Mouse (Mus musculus) forebrain, embryonic 11.5 days (tissue): ENCODE results near the gene Smg8. TPM values are rescaled to one million over a fixed set of nuclear protein-coding genes. Genes with fewer than 3 reads are reported as not detected.
"Not testable (repeated sequence)": the region's sequence is repeated elsewhere in the genome, so short reads cannot be mapped to it uniquely, and the experiment has no call there.

Experiments used
- ATAC-seq: fragments of 200-750 bp; cut with Nextera tagmentation; replicated peaks from 2 replicates; pipeline ENCODE4 v1.8.0; 2017; ENCODE audit warnings: moderate TSS enrichment; ENCODE audit not compliant: low FRiP score
- DNase-seq: peaks from one replicate; pipeline ENCODE4 v3.0.0-alpha.2; 2017; ENCODE audit warnings: low spot score
- H3K27ac ChIP-seq: fragments of 300-500 bp; sonication (generic); 2 replicates; pipeline ENCODE4 v1.5.1; 2014; ENCODE audit warnings: low read depth, low read length
- H3K27me3 ChIP-seq: fragments of 300-500 bp; sonication (generic); 2 replicates; pipeline ENCODE4 v1.6.1; 2014; ENCODE audit warnings: mild to moderate bottlenecking, low read length, mixed read lengths; ENCODE audit not compliant: control insufficient read depth, insufficient read depth
- H3K36me3 ChIP-seq: fragments of 300-500 bp; sonication (generic); 2 replicates; pipeline ENCODE4 v1.6.1; 2014; ENCODE audit warnings: mild to moderate bottlenecking, low read length, moderate library complexity, mixed read lengths; ENCODE audit not compliant: control insufficient read depth, insufficient read depth
- H3K4me1 ChIP-seq: fragments of 300-500 bp; sonication (generic); replicated peaks from 2 replicates; pipeline ENCODE4 v1.6.1; 2014; ENCODE audit warnings: low read length, mixed read lengths; ENCODE audit not compliant: control insufficient read depth, insufficient read depth
- H3K4me2 ChIP-seq: fragments of 300-500 bp; sonication (generic); 2 replicates; pipeline ENCODE4 v1.6.1; 2014; ENCODE audit warnings: low read depth, mild to moderate bottlenecking, low read length, moderate library complexity, mixed read lengths; ENCODE audit not compliant: severe bottlenecking
- H3K4me3 ChIP-seq: fragments of 300-500 bp; sonication (generic); 2 replicates; pipeline ENCODE4 v1.5.1; 2014; ENCODE audit warnings: low read depth, low read length
- H3K9ac ChIP-seq: fragments of 300-500 bp; sonication (generic); 2 replicates; pipeline ENCODE4 v1.6.1; 2014; ENCODE audit warnings: low read length
- H3K9me3 ChIP-seq: fragments of 300-500 bp; sonication (generic); 2 replicates; pipeline ENCODE4 v1.6.1; 2016; ENCODE audit warnings: low read length, mixed read lengths; ENCODE audit not compliant: control insufficient read depth
- WGBS: fragments of 180-500 bp; shearing (Covaris S2); extraction: QIAGEN DNeasy Blood & Tissue Kit; methylation state at CpG from one replicate; pipeline ENCODE4 v1.1.7; 2014; 5-methylcytosine and 5-hydroxymethylcytosine counted together
- polyA plus RNA-seq: library from polyadenylated mRNA; unstranded; fragments of >200 nt; fragmentation: Nextera tagmentation; extraction: Ambion mirVana; gene quantifications from 2 replicates; pipeline ENCODE4 v1.2.1, GENCODE M21; 2014

The Smg8 gene
- polyA plus RNA-seq, 1 experiment from 2014 or later, result 28.3 TPM

DNA sequence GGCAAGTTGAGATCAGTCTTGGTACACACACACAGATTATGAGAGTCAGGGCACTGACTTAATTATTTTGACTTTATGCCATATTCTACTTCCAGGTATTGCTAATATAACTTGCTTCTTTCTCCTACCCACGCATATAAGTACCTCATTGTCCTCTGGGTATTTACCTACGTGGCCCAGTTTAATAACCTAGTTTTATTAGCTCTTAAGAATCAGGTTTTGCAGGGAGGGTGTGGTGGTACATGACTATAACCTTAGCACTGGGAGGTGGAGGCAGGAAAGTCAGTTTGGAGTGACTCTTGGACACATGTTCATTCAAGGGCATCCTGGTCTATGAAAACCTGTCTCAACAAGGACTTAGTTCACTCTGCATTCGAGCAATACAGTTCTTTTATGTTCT, 24.5 kb downstream of the Smg8 start:
- WGBS, result 69% methylated on average over 3 of the region's 3 CpGs
- Histone ChIP-seq H3K27me3 (no peaks in the 10 kb centered on the region), H3K27ac (no peak overlapping the region), H3K4me3 (no peak overlapping the region), H3K9ac (no peak overlapping the region), H3K4me2 (no peak overlapping the region), H3K9me3 (no peaks in the 10 kb centered on the region), H3K4me1 (no peaks in the 10 kb centered on the region), H3K36me3 (peaks cover 3% of the 10 kb centered on the region; the same call in 1 of the 2 replicates)
- DNase-seq, result no peak
- ATAC-seq, result no peak

DNA sequence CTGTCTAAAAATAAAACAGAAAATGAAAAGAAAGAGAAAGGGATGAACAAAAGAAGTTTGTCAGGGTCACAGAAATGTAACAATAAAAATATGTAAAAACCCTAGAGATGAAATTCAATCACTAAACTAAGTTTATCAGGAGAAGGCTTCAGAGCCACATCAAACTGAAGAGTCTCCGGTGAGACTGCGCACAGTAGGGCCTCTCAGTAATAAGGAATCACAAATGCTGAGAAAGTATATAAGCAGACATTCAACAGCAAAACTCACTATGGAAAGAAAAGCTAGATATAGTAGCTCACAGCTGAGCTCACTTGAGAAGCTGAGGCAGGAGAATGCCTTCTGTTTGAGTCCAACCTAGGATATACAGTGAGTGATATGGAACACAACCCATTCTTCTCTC, 26.2 kb downstream of the Smg8 start:
- no peaks in the 10 kb centered on the region for H3K9me3 ChIP-seq
- no peak overlapping the region for H3K4me2 ChIP-seq
- no peaks in the 10 kb centered on the region for H3K27me3 ChIP-seq
- H3K4me3 ChIP-seq, result no peak overlapping the region
- DNase-seq (no peak), ATAC-seq (no peak)
- no peak overlapping the region for H3K27ac ChIP-seq
- no peak overlapping the region for H3K9ac ChIP-seq
- H3K4me1 ChIP-seq, result no peaks in the 10 kb centered on the region
- WGBS, result 99% methylated on average over 2 of the region's 2 CpGs
- peaks cover 3% of the 10 kb centered on the region; the same call in 1 of the 2 replicates for H3K36me3 ChIP-seq

DNA sequence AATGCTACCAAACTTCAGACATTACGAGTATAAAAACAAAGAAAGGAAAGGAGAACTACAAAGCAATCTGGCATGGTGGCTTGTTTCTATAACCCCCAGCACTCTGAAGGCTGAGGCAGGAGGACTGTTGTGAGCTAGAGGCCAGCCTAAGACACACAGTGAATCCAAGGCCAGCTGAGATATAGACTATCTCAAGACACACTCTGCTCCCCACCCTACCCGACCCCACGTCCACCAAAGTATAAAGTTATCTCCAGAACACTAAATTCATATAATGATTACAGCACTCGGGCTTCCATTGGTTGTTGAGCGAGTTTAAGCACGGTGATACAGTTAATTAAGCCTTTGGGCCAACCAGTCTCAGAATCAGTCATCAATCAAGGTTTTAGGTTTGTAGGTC, 30.3 kb downstream of the Smg8 start:
- WGBS, result 90% methylated on average over 6 of the region's 6 CpGs
- Histone ChIP-seq H3K27ac (no peak overlapping the region), H3K4me3 (no peak overlapping the region), H3K27me3 (no peaks in the 10 kb centered on the region), H3K36me3 (no peaks in the 10 kb centered on the region; the same call in 1 of the 2 replicates), H3K9me3 (no peaks in the 10 kb centered on the region), H3K4me2 (no peak overlapping the region), H3K9ac (no peak overlapping the region), H3K4me1 (no peaks in the 10 kb centered on the region)
- ATAC-seq (no peak), DNase-seq (no peak)

DNA sequence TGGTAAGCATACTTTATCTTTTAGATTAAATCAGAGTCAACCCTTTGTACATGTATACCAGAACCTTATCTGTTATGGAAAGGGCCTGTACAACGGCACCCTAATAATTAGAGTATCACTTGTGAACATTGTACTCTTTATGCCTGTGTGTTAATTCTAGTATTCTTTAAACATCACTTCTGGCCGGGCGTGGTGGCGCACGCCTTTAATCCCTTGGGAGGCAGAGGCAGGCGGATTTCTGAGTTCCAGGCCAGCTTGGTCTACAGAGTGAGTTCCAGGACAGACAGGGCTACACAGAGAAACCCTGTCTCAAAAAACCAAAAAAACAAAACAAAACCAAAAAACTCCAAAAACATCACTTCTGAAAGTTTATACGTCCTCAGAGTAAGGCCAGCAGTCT, 37.7 kb downstream of the Smg8 start:
- H3K9me3 ChIP-seq, H3K4me2 ChIP-seq, H3K36me3 ChIP-seq, H3K4me3 ChIP-seq, ATAC-seq, H3K27me3 ChIP-seq, H3K4me1 ChIP-seq, H3K27ac ChIP-seq, DNase-seq, H3K9ac ChIP-seq: not testable (repeated sequence)
- WGBS, result 92% methylated on average over 7 of the region's 7 CpGs

DNA sequence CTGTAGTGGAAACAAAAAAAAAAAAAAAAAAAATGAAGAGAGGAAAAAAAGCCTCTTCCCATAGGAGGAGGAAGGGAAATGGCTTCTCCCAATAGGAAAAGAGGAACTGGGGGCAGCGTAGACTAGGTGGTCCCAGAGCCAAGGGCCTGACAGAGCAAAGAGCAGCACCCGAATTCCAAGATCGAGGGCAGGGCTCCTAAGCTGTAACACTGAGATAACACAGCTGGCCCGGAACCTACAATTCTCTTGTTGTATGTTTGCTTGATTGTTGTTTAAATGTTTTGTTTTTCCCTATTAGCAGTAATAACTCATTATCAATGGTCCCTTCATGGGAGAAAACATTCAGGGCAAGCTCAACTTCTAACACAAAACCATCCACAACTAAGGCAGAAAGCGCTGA, 39.6 kb downstream of the Smg8 start:
- WGBS, result 89% methylated on average over 5 of the region's 5 CpGs
- ATAC-seq (no peak), DNase-seq (no peak)
- H3K27ac ChIP-seq, result no peak overlapping the region
- H3K4me2 ChIP-seq, result no peak overlapping the region
- H3K36me3 ChIP-seq, result peaks cover 3% of the 10 kb centered on the region; the same call in 1 of the 2 replicates
- H3K4me3 ChIP-seq, result no peak overlapping the region
- H3K27me3 ChIP-seq, result no peaks in the 10 kb centered on the region
- no peaks in the 10 kb centered on the region for H3K9me3 ChIP-seq
- no peaks in the 10 kb centered on the region for H3K4me1 ChIP-seq
- H3K9ac ChIP-seq, result no peak overlapping the region

DNA sequence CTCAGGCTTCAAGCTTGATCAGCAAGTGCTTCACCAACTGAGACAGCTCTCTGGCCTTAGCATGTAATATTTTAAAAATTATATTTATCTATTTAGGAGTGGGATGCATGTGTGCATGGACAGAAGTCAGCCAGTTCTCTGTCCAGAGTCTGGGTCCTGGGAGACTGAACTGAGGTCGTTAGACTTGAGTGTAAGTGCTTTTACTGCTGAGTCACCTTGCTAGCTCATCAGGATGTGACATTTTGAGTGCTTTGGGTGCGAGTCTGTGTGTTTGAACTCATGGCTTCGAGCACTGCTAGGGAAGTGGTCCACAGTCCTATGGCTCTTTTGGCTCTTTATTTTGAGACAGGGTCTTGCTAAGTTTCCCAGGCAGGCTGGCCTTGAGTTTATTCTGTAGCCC, 43.5 kb downstream of the Smg8 start:
- H3K4me1 ChIP-seq, result no peaks in the 10 kb centered on the region
- 83% methylated on average over 3 of the region's 3 CpGs for WGBS
- no peaks in the 10 kb centered on the region for H3K9me3 ChIP-seq
- no peaks in the 10 kb centered on the region; the same call in 1 of the 2 replicates for H3K36me3 ChIP-seq
- no peak for ATAC-seq
- no peaks in the 10 kb centered on the region for H3K27me3 ChIP-seq
- H3K4me3 ChIP-seq, result no peak overlapping the region
- DNase-seq, result no peak
- no peak overlapping the region for H3K27ac ChIP-seq
- H3K4me2 ChIP-seq, result no peak overlapping the region
- H3K9ac ChIP-seq, result no peak overlapping the region

DNA sequence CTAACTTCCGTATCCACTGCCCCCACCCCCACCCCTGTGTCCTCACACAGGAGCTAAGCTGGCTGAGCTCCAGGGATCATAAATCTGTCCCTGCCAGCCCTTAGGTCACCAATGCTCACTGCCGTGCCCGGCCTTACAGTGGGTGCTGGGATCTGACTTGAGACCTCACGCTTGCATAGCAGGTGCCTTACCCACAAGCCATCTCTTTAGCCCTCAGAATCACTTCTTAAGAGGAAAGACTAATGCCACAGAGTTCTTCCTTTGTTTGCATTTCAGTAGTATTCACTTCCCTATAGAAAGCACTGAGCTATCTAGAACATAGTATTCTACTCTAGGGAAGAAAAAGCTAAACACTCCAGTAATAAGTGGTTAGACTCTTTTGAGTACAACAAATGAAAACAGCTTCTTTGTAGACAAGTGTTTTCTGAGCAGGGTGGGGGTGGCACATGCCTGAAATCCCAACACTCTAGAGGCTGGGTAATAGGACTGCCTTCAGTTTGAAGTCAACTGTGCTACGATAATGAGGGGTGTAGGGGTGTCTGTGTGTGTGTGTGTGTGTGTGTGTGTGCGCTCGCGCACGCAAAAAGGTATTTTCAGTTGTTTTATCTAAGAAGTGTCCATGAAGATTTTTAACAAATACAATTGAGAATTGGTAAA, 47.1 kb downstream of the Smg8 start:
- Histone ChIP-seq H3K9me3 (no peaks in the 10 kb centered on the region), H3K27ac (no peak overlapping the region), H3K4me1 (no peaks in the 10 kb centered on the region), H3K27me3 (no peaks in the 10 kb centered on the region), H3K4me3 (no peak overlapping the region), H3K9ac (no peak overlapping the region), H3K4me2 (no peak overlapping the region), H3K36me3 (peaks cover 4% of the 10 kb centered on the region; the same call in 1 of the 2 replicates)
- ATAC-seq (no peak), DNase-seq (no peak)
- WGBS, result 93% methylated on average over 9 of the region's 9 CpGs

DNA sequence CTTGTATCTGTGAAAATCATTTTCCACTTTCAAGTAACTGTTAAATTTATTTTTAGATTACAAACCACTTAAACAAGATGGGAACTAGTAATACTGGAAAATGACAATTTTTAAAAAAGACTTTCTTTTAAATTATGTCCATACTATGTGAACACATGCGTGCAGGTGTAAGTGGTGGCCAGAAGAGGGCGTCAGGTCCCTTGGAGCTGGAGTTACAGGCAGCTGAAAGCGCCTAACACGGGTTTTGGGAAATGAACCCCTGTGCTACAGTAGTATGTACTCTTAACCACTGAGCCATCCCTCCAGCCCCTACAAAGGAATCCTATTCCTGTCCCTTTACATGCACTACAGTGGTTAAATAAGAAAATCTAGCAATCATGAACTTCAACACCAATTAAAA, 50.4 kb downstream of the Smg8 start:
- no peak for DNase-seq
- Histone ChIP-seq H3K36me3 (peaks cover 4% of the 10 kb centered on the region; the same call in 1 of the 2 replicates), H3K4me1 (no peaks in the 10 kb centered on the region)

DNA sequence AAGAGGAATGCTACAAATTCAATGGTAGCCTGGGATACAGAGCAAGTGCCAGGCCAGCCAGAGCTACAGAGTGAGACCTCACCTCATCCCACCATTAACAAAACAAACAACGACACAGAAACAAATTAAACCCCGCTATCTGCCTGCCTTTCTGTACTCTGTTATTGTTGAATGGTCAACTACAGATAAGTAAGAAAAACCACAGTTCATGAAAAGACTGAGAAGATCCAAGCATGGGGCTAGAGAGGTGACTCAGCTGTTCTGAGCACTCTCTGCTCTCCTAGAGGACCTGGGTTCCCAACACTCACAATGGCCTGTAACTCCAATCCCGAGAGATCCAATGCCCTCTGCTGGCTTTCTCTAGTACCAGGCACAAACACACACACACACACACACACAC, 58.4 kb downstream of the Smg8 start:
- no peaks in the 10 kb centered on the region for H3K27me3 ChIP-seq
- no peaks in the 10 kb centered on the region for H3K9me3 ChIP-seq
- WGBS, result 92% methylated on average over 3 of the region's 3 CpGs
- no peak overlapping the region for H3K4me3 ChIP-seq
- no peaks in the 10 kb centered on the region for H3K36me3 ChIP-seq
- no peak overlapping the region for H3K4me2 ChIP-seq
- DNase-seq (no peak), ATAC-seq (no peak)
- H3K27ac ChIP-seq, result no peak overlapping the region
- no peak overlapping the region for H3K9ac ChIP-seq
- no peaks in the 10 kb centered on the region for H3K4me1 ChIP-seq

More for the DNA sequence above, 50.4 kb downstream of the Smg8 start:
- H3K27ac ChIP-seq, result no peak overlapping the region
- no peak overlapping the region for H3K4me2 ChIP-seq
- H3K27me3 ChIP-seq, result no peaks in the 10 kb centered on the region
- no peak overlapping the region for H3K9ac ChIP-seq
- no peak for ATAC-seq
- no peaks in the 10 kb centered on the region for H3K9me3 ChIP-seq
- H3K4me3 ChIP-seq, result no peak overlapping the region
- 70% methylated on average over 4 of the region's 4 CpGs for WGBS
